Mouse (Mus musculus): ENCODE measurements around the gene 4930522H14Rik. TPM values are rescaled to one million over a fixed set of nuclear protein-coding genes. Genes with fewer than 3 reads are reported as not detected.

Gene 4930522H14Rik
- not detected in 2 replicates for polyA plus RNA-seq (2012; ENCODE audit: insufficient read depth, insufficient read length, missing spikeins)

DNA sequence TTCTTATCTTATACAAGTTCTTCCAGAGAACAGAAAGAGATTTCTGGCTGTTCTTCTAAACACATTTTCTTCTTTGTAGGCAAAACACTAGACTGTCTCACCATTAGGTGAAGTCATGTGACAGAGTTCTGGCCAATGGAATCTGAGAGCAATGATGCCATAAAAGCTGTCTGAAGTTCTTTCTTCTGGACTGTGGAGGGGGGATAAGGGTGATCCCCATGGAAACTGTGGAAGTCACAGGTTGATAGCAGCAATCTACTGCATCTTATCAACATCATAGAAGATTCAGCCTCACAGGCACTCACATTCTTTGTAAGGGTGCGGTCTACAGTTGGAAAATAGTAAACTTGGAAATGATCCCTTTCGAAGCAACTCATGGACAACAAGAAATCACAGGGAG is at the start of gene 4930522H14Rik:
Gene 4930522H14Rik, minus strand, starts transcription at position 187 of the 400 bp plus-strand sequence.
- no peak within 1 kb of the TSS for H3K27ac ChIP-seq (ENCODE audit: insufficient read depth, low read depth, low read length)
- H3K4me3 ChIP-seq (ENCODE audit: insufficient read depth, low read length) = no peak within 1 kb of the TSS
- TF ChIP-seq CTCF (IDR thresholded peaks at IDR 0.05; ENCODE audit: low read depth, low read length) (no peak), POLR2A (IDR thresholded peaks at IDR 0.05; ENCODE audit: borderline replicate concordance, low read depth, low read length) (no peak)
- no peaks in the 10 kb centered on the region for H3K4me1 ChIP-seq (ENCODE audit: control insufficient read depth, insufficient read depth, low read length)

DNA sequence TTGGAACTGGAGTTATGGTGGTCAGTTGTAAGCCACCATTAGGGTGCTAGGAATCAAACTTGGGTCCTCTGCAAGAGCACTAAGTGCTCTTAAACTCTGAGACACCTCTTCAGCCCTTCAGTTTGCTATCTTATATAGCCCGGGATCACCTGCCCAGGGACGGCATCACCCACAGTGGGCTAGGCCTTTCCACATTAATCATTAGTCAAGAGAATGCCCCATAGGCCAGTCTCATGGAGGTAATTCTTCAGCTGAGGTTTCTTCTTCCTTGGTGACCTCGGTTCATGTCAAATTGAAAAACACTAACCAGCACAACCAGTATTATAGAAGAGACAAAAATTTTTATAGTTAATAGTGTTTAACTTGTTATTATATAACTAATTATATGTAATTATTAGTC is 47.3 kb upstream of the 4930522H14Rik start:
- Histone ChIP-seq H3K4me1 (ENCODE audit: control insufficient read depth, insufficient read depth, low read length) (0 out of 2 replicates have a peak, but pooled peaks cover 3% of the 10 kb centered on the region), H3K4me3 (ENCODE audit: insufficient read depth, low read length) (no peak overlapping the region), H3K27ac (ENCODE audit: insufficient read depth, low read depth, low read length) (no peak overlapping the region)
- TF ChIP-seq CTCF (IDR thresholded peaks at IDR 0.05; ENCODE audit: low read depth, low read length) (no peak), POLR2A (IDR thresholded peaks at IDR 0.05; ENCODE audit: borderline replicate concordance, low read depth, low read length) (no peak)

DNA sequence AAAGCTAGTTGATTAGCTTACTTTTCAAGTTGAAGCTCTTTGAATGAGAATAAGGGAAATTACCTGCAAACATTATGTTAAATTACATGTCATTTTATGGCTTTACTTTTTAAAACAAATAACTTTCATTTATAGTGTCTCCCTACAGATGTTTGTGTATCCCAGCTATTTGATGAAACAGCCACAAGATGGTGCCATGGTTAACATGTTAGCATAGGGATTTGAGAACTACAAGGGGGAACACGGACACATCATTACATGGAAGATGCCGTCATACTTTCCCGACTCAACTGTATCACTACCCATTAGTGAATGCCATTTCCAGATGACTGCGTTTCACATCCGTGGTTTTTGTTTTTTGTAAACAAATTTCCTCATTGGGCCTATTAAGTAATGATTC is 45.8 kb upstream of the 4930522H14Rik start:
- 0 out of 2 replicates have a peak, but pooled peaks cover 3% of the 10 kb centered on the region for H3K4me1 ChIP-seq (ENCODE audit: control insufficient read depth, insufficient read depth, low read length)

DNA sequence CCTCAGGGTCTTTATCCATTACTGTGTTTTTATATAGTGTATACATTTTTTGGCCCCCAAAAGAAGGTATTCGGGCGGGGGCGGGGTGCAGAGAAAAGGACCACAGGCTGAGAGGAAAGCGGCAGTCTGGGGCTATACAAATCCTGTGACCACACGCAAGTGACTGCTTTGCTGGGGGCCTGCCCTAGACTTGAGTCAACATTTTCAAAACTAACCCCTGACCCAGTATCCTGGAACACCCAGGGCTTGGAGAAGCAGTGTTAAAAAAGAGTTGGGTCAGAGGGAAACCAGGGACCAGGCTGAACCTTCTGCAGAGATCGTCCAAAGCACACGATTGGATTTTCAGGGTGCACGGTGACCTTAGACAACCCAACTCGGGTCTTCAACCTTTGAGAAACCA is 43.7 kb upstream of the 4930522H14Rik start:
- 0 out of 2 replicates have a peak, but pooled peaks cover 3% of the 10 kb centered on the region for H3K4me1 ChIP-seq (ENCODE audit: control insufficient read depth, insufficient read depth, low read length)
- no peak for TF ChIP-seq CTCF (IDR thresholded peaks at IDR 0.05; ENCODE audit: low read depth, low read length)
- TF ChIP-seq POLR2A (IDR thresholded peaks at IDR 0.05; ENCODE audit: borderline replicate concordance, low read depth, low read length) = no peak
- H3K27ac ChIP-seq (ENCODE audit: insufficient read depth, low read depth, low read length) = no peak overlapping the region
- H3K4me3 ChIP-seq (ENCODE audit: insufficient read depth, low read length) = no peak overlapping the region

More for the DNA sequence above, 45.8 kb upstream of the 4930522H14Rik start:
- Histone ChIP-seq H3K4me3 (ENCODE audit: insufficient read depth, low read length) (no peak overlapping the region), H3K27ac (ENCODE audit: insufficient read depth, low read depth, low read length) (no peak overlapping the region)
- TF ChIP-seq CTCF (IDR thresholded peaks at IDR 0.05; ENCODE audit: low read depth, low read length) (no peak), POLR2A (IDR thresholded peaks at IDR 0.05; ENCODE audit: borderline replicate concordance, low read depth, low read length) (no peak)

DNA sequence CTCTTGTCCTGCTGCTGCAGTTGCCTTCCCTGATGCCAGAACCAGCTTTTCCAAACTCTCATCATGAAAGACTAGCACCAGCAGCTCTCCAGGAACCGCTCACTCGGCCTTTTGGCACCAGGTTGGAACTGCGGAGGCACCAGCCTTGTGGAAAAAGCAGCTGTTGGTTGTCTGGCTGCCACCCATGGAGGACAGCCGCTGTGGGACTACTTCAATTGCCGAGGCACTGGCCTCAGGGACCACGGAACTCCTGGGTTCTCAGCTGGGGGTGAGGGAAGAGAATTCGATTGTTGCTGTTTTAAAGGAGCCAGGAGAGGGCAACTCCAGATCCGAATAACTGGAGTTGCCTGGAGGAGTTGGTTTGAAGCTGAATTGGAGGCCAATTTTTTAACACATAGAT is 43.2 kb upstream of the 4930522H14Rik start:
- Histone ChIP-seq H3K4me3 (ENCODE audit: insufficient read depth, low read length) (no peak overlapping the region), H3K4me1 (ENCODE audit: control insufficient read depth, insufficient read depth, low read length) (0 out of 2 replicates have a peak, but pooled peaks cover 3% of the 10 kb centered on the region), H3K27ac (ENCODE audit: insufficient read depth, low read depth, low read length) (no peak overlapping the region)
- TF ChIP-seq CTCF (IDR thresholded peaks at IDR 0.05; ENCODE audit: low read depth, low read length) (no peak), POLR2A (IDR thresholded peaks at IDR 0.05; ENCODE audit: borderline replicate concordance, low read depth, low read length) (no peak)

DNA sequence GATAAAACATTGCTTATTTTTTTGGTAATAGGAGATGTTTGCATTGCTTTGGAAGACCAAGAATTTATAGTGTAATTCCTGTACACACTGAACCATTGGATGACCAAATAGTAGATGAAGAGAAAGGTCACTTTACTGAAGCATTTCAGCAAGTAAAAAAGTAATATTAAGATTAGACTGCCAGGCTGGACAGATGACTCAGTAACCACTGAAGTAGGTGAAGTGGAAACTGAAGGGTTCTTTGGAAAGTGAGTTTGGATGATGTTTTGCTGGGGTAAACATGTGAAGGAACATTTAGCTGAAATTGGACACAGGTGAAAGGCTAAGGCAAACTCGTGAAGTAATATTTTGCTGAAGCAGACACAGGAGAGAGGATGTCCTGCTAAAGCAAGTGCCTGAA is 41.5 kb upstream of the 4930522H14Rik start:
- no peak overlapping the region for H3K27ac ChIP-seq (ENCODE audit: insufficient read depth, low read depth, low read length)
- 0 out of 2 replicates have a peak, but pooled peaks cover 3% of the 10 kb centered on the region for H3K4me1 ChIP-seq (ENCODE audit: control insufficient read depth, insufficient read depth, low read length)
- no peak overlapping the region for H3K4me3 ChIP-seq (ENCODE audit: insufficient read depth, low read length)
- TF ChIP-seq CTCF (IDR thresholded peaks at IDR 0.05; ENCODE audit: low read depth, low read length) (no peak), POLR2A (IDR thresholded peaks at IDR 0.05; ENCODE audit: borderline replicate concordance, low read depth, low read length) (no peak)

DNA sequence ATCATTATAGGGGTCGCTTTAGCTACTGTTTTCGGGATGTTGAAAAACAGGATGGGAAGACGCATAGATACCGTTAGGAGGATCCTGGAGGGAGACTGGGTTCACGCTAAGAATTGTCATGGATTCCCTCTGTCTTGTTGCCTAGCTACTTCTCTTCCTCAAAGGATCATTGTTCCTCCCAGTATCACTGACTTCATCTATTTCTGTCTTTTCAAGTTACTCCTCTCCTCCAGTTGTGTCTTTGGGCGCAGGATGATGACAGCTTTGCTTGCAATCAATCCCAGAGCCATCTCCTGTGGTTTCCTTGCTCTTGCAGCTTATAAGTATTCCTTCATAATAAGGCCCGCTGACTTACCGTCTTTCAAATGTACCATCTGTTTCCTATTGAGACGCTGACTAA is 38.3 kb upstream of the 4930522H14Rik start:
- TF ChIP-seq CTCF (IDR thresholded peaks at IDR 0.05; ENCODE audit: low read depth, low read length) (no peak), POLR2A (IDR thresholded peaks at IDR 0.05; ENCODE audit: borderline replicate concordance, low read depth, low read length) (no peak)
- no peaks in the 10 kb centered on the region for H3K4me1 ChIP-seq (ENCODE audit: control insufficient read depth, insufficient read depth, low read length)
- no peak overlapping the region for H3K4me3 ChIP-seq (ENCODE audit: insufficient read depth, low read length)
- H3K27ac ChIP-seq (ENCODE audit: insufficient read depth, low read depth, low read length) = no peak overlapping the region

DNA sequence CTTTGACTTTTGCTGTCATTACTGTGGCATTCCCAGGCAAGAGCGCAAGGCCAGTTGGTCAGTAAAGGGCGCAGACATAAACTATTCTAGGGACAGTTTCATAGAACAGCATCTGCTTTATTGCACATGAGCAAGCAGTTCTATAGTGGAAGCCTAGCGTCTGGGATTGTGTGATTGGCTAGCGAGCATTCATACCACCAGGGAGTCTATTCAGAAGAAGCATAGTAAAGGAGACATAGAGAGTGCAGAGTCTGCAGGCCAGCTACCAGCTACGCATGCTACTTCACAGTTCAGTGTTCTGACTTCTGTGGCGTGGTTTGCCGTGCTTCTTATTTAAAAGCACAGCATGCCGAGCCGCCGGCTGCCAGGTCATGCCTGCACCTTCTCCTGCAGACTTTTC is 37.9 kb upstream of the 4930522H14Rik start:
- H3K27ac ChIP-seq (ENCODE audit: insufficient read depth, low read depth, low read length) = no peak overlapping the region
- no peak overlapping the region for H3K4me3 ChIP-seq (ENCODE audit: insufficient read depth, low read length)
- H3K4me1 ChIP-seq (ENCODE audit: control insufficient read depth, insufficient read depth, low read length) = no peaks in the 10 kb centered on the region
- TF ChIP-seq POLR2A (IDR thresholded peaks at IDR 0.05; ENCODE audit: borderline replicate concordance, low read depth, low read length) (no peak), CTCF (IDR thresholded peaks at IDR 0.05; ENCODE audit: low read depth, low read length) (no peak)

DNA sequence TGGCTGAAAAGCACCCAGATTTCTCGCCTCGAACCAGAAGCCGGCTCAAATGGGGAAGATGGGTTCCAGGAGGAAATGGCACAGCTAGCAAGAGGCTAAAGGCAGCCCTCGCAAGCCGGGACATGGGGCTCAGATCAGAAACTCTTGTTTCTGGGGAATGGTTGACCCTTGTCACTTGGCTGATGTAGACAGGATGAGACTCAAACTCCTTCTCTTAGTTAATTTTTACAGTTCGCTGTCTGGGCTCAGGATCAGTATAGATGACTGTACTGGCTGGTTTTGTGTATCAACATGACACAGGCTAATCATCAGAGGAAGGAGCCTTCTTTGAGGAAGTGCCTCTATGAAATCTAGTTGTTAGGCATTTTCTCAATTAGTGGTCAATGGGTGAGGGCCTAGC is 33.6 kb upstream of the 4930522H14Rik start:
- no peak overlapping the region for H3K27ac ChIP-seq (ENCODE audit: insufficient read depth, low read depth, low read length)
- H3K4me3 ChIP-seq (ENCODE audit: insufficient read depth, low read length) = no peak overlapping the region
- H3K4me1 ChIP-seq (ENCODE audit: control insufficient read depth, insufficient read depth, low read length) = no peaks in the 10 kb centered on the region
- TF ChIP-seq POLR2A (IDR thresholded peaks at IDR 0.05; ENCODE audit: borderline replicate concordance, low read depth, low read length) (no peak), CTCF (IDR thresholded peaks at IDR 0.05; ENCODE audit: low read depth, low read length) (no peak)

DNA sequence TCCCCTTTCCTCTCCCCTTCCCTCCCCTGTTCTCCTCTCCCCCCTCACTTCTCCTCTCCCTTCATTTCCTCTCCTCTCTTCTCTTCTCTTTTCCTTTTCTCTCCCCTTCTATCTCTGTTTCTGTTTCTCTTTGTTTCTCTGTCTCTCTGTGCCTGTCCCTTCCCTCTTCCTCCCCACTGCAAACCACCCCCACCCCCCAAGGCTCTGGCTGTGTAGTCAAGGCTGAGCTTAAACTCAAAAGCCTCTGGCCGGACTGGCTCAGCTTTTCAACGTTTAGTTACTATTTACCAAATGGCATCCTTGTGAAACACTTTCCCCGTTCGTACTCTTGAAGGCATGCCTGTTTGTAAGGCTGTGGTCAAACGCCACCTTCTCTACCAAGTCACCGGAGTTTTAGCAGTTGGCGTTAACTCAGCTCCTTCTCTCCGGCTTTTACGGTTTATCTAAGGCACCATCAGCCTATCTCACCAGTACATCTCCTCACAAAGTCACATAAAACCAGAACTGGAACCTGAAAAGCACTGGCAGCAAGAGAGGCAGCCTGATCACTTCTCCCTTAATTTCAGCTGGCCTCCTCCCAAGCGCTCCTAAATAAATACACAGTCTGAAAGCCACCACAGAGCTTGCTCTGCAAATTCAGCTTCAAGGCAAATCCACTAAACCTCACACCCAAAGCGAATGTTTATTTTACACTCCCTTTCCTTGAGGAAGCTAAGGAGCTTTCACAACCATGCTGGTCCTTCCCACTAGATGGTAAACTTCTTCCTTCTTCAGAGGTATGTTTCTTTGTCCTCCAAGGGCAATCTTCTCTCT is 19.4 kb upstream of the 4930522H14Rik start:
- TF ChIP-seq POLR2A (IDR thresholded peaks at IDR 0.05; ENCODE audit: borderline replicate concordance, low read depth, low read length) = no peak
- TF ChIP-seq CTCF (IDR thresholded peaks at IDR 0.05; ENCODE audit: low read depth, low read length) = no peak
- H3K27ac ChIP-seq (ENCODE audit: insufficient read depth, low read depth, low read length) = peak overlapping the region; percentile 22; the same call in 1 of the 2 replicates
- H3K4me3 ChIP-seq (ENCODE audit: insufficient read depth, low read length) = no peak overlapping the region
- peaks cover 12% of the 10 kb centered on the region for H3K4me1 ChIP-seq (ENCODE audit: control insufficient read depth, insufficient read depth, low read length)
